Comparison of ENCODE assay signal across 32 mouse cellular contexts in the genomic region with DNA sequence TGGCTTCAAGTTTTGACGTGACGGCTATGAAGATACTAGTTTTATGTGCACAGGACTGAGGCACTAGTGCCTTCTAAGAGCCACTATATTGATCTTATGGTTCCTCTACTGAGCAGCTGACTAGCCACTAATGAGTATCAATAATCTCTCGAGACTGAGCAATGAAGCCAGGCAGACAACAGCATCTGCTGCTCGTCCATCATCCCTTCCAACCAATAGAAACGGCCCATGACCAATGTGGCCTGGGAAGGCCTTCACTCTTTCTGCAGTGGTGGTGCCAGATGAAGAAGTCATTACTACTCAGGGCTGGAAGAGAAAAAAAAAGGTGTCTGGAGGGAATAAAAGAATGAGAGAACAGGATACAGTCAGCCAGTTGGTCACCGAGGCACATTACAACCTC. TPM values are rescaled to one million over a fixed set of nuclear protein-coding genes. Genes with fewer than 3 reads are reported as not detected.
DNase-seq lines count a peak whose midpoint lies in the region; ATAC-seq lines count a peak whose summit lies in the region.
"Had no signal": no experiment of that assay in that cellular context is flagged by ENCODE, and none has a peak within 500 bp of the region (broad histone marks: within the 10 kb centered on the region; RNA-seq: fewer than 3 reads in every experiment).

No protein-coding gene starts in this region.

- DNase-seq in embryo, embryonic 10 days (ENCODE audit: low spot score), result peak; percentile 19
- DNase-seq in embryo, embryonic 11 days, result no peak
- no peak for DNase-seq in hindbrain, embryonic 11.5 days (ENCODE audit: low spot score)
- peak; percentile 6 for DNase-seq in 3T3-L1 (ENCODE audit: low read depth, low spot score)
- DNase-seq in mesoderm, embryonic 11.5 days (ENCODE audit: low read depth, low spot score), result peak; percentile 43
- DNase-seq in spleen, postnatal 10 days (ENCODE audit: low spot score in 2 of 2), result no peak
- DNase-seq in gastrocnemius, adult 18-20 months (ENCODE audit: low spot score), result no peak
- DNase-seq: adrenal gland, adult 2 months; adrenal gland, postnatal 14 days; B cell, adult 2 months; cerebellum, adult 11 months; cerebellum, adult 2 months; cerebellum, adult 9-11 months; cerebellum, postnatal 25 days; forebrain, postnatal 0 days; gastrocnemius, postnatal 10 days; gastrocnemius, postnatal 36 days; heart, adult 2 months; heart, postnatal 14 days; heart, postnatal 4 days had no signal

- H3K4me3 ChIP-seq in hindbrain, embryonic 11.5 days (ENCODE audit: low read depth, low read length), result no peak overlapping the region
- H3K4me3 ChIP-seq in hindbrain, embryonic 12.5 days, result no peak overlapping the region
- H3K4me3 ChIP-seq: embryonic facial prominence, embryonic 15.5 days; heart, adult 2 months; heart, embryonic 10.5 days; heart, embryonic 13.5 days; hindbrain, embryonic 13.5 days; intestine, embryonic 15.5 days had no signal

- H3K27me3 ChIP-seq in hindbrain, embryonic 11.5 days (ENCODE audit: control insufficient read depth, insufficient read depth, low read length), result no peaks in the 10 kb centered on the region
- no peaks in the 10 kb centered on the region for H3K27me3 ChIP-seq in hindbrain, embryonic 12.5 days
- H3K27me3 ChIP-seq: embryonic facial prominence, embryonic 15.5 days; heart, embryonic 13.5 days; hindbrain, embryonic 13.5 days; intestine, embryonic 15.5 days had no signal

- ATAC-seq in hindbrain, embryonic 11.5 days (ENCODE audit: low FRiP score), result peak; percentile 38; the same call in 1 of the 2 replicates
- ATAC-seq in hindbrain, embryonic 12.5 days (ENCODE audit: low FRiP score), result no peak
- ATAC-seq: CD4-positive, CD25-positive, alpha-beta regulatory T cell, adult 4 months; forebrain, embryonic 14.5 days; forebrain, postnatal 0 days; hindbrain, embryonic 16.5 days; intestine, embryonic 15.5 days had no signal

- no peaks in the 10 kb centered on the region for H3K9me3 ChIP-seq in hindbrain, embryonic 11.5 days (ENCODE audit: control insufficient read depth, low read length)
- no peaks in the 10 kb centered on the region for H3K9me3 ChIP-seq in hindbrain, embryonic 12.5 days (replicated peaks)
- H3K9me3 ChIP-seq: embryonic facial prominence, embryonic 15.5 days; heart, embryonic 10.5 days; heart, embryonic 13.5 days; hindbrain, embryonic 13.5 days; intestine, embryonic 15.5 days had no signal

- H3K9ac ChIP-seq in hindbrain, embryonic 11.5 days (ENCODE audit: low read depth, low read length), result no peak overlapping the region
- no peak overlapping the region for H3K9ac ChIP-seq in hindbrain, embryonic 12.5 days
- H3K9ac ChIP-seq: embryonic facial prominence, embryonic 15.5 days; forebrain, postnatal 0 days; heart, embryonic 13.5 days; hindbrain, embryonic 13.5 days; intestine, embryonic 15.5 days had no signal

- H3K4me2 ChIP-seq in hindbrain, embryonic 11.5 days (replicated peaks; ENCODE audit: low read depth, low read length), result no peak overlapping the region
- no peak overlapping the region for H3K4me2 ChIP-seq in hindbrain, embryonic 12.5 days (replicated peaks)
- H3K4me2 ChIP-seq: embryonic facial prominence, embryonic 15.5 days; heart, embryonic 13.5 days; hindbrain, embryonic 13.5 days; intestine, embryonic 15.5 days had no signal

- H3K27ac ChIP-seq in hindbrain, embryonic 11.5 days (ENCODE audit: low read depth, low read length), result no peak overlapping the region
- H3K27ac ChIP-seq in hindbrain, embryonic 12.5 days, result no peak overlapping the region
- H3K27ac ChIP-seq: embryonic facial prominence, embryonic 15.5 days; heart, adult 2 months; heart, embryonic 10.5 days; heart, embryonic 13.5 days; hindbrain, embryonic 13.5 days; intestine, embryonic 15.5 days had no signal

- H3K4me1 ChIP-seq in hindbrain, embryonic 11.5 days (replicated peaks; ENCODE audit: control insufficient read depth, insufficient read depth, low read length), result no peaks in the 10 kb centered on the region
- H3K4me1 ChIP-seq in hindbrain, embryonic 12.5 days, result no peaks in the 10 kb centered on the region
- H3K4me1 ChIP-seq: embryonic facial prominence, embryonic 15.5 days; heart, embryonic 10.5 days; heart, embryonic 13.5 days; hindbrain, embryonic 13.5 days; intestine, embryonic 15.5 days had no signal

- H3K36me3 ChIP-seq in hindbrain, embryonic 11.5 days (ENCODE audit: control insufficient read depth, insufficient read depth, low read length), result no peaks in the 10 kb centered on the region
- no peaks in the 10 kb centered on the region for H3K36me3 ChIP-seq in hindbrain, embryonic 12.5 days
- H3K36me3 ChIP-seq: embryonic facial prominence, embryonic 15.5 days; heart, embryonic 10.5 days; heart, embryonic 13.5 days; hindbrain, embryonic 13.5 days; intestine, embryonic 15.5 days had no signal

- whole genome bisulfite sequencing in hindbrain, embryonic 11.5 days, result 75% methylated on average over 6 of the region's 6 CpGs
- 71% methylated on average over 6 of the region's 6 CpGs for WGBS in hindbrain, embryonic 12.5 days

RNA-seq across cellular contexts. Expression of a gene that starts 39.9 kb away (rescaled TPM):
- 1.2 and 3.4 TPM in 2 replicates for polyA plus RNA-seq in hindbrain, embryonic 11.5 days (2014; fragmentation: Nextera tagmentation; extraction: Ambion mirVana)
- polyA plus RNA-seq in hindbrain, embryonic 12.5 days (2016; fragmentation: Nextera tagmentation; extraction: Ambion mirVana), result 1.9 and 9.0 TPM in 2 replicates
- 100 to 1,000 TPM; 115 to 187 TPM for total RNA-seq in gastrocnemius, adult 18-20 months (2021)
- total RNA-seq: adrenal gland, adult 2 months; adrenal gland, postnatal 14 days; common myeloid progenitor, adult 5-6 weeks; granulocyte monocyte progenitor cell, adult 5-6 weeks; heart, postnatal 14 days; heart, postnatal 4 days; MEL had no signal
- polyA plus RNA-seq: CD4-positive, CD25-positive, alpha-beta regulatory T cell, adult 4 months; cerebellum, adult 2 months had no signal

Comparison
In these comparisons a context has a peak if more than half of its experiments do, and no peak if none do; other contexts are left out.
1. DNase-seq: peak in embryo, embryonic 10 days (single experiment), 3T3-L1 (single experiment) and mesoderm, embryonic 11.5 days (single experiment); none in embryo, embryonic 11 days (single experiment), hindbrain, embryonic 11.5 days (single experiment), spleen, postnatal 10 days (0 of 2) and gastrocnemius, adult 18-20 months (single experiment).